Mouse (Mus musculus): ENCODE measurements around the gene Rbp4.

Rbp4 gene

GRCm38 (mm10) chr19:38091512-38091985 lies 33.5 kb downstream of the Rbp4 start:
- no peak for DNase-seq (ENCODE audit: inconsistent ontology term)

- no peak for DNase-seq (ENCODE audit: inconsistent ontology term)
Observed at GRCm38 (mm10) chr19:38089358-38089757, 35.7 kb downstream of the Rbp4 start.

GRCm38 (mm10) chr19:38086948-38087551 lies 38.0 kb downstream of the Rbp4 start:
- peak; percentile 29 for DNase-seq (ENCODE audit: inconsistent ontology term)

GRCm38 (mm10) chr19:38085841-38086240 lies 39.2 kb downstream of the Rbp4 start:
- no peak for DNase-seq (ENCODE audit: inconsistent ontology term)

- DNase-seq (ENCODE audit: inconsistent ontology term): no peak
Observed at GRCm38 (mm10) chr19:38082931-38083525, 42.1 kb downstream of the Rbp4 start.

GRCm38 (mm10) chr19:38081361-38081760 lies 43.7 kb downstream of the Rbp4 start:
- no peak for DNase-seq (ENCODE audit: inconsistent ontology term)

- no peak for DNase-seq (ENCODE audit: inconsistent ontology term)
Observed at GRCm38 (mm10) chr19:38077851-38078540, 47.1 kb downstream of the Rbp4 start.

- DNase-seq (ENCODE audit: inconsistent ontology term): peak; percentile 51
Observed at GRCm38 (mm10) chr19:38076251-38076650, 48.8 kb downstream of the Rbp4 start.

- DNase-seq (ENCODE audit: inconsistent ontology term): no peak
Observed at GRCm38 (mm10) chr19:38075051-38075450, 50.0 kb downstream of the Rbp4 start.

- no peak for DNase-seq (ENCODE audit: inconsistent ontology term)
Observed at GRCm38 (mm10) chr19:38073226-38073625, 51.9 kb downstream of the Rbp4 start.

Measured in Muller cell, postnatal 12 days (primary cell).